Mouse (Mus musculus) thymus, postnatal 25 days (tissue): ENCODE measurements around the gene Nr2c1.

Source experiments
- DNase-seq: peaks from one replicate; pipeline ENCODE4 v3.0.0; 2022

The Nr2c1 gene

GRCm38 (mm10) chr10:94210718-94211618 lies 63.1 kb downstream of the Nr2c1 start:
- no peak for DNase-seq

DNA sequence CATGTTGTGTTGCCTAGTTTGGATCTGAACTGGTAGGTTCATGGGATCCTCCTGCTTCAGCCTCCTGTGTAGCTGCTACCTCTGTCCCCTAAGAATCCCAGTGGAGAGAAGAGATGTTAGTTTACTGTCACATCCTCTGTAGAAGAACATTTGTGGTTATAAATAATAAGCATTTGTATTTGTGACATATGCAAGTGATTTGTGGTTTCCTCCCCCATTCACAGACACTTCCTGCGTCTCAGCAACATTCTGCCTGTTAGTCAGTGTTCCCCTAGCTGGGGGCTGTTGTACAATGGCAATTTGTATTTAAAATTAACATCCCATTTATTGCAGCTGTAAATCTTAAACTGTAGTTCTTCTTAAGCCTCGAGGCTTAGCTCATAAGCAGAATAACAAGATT lies 63.9 kb downstream of the Nr2c1 start:
- no peak for DNase-seq

DNA sequence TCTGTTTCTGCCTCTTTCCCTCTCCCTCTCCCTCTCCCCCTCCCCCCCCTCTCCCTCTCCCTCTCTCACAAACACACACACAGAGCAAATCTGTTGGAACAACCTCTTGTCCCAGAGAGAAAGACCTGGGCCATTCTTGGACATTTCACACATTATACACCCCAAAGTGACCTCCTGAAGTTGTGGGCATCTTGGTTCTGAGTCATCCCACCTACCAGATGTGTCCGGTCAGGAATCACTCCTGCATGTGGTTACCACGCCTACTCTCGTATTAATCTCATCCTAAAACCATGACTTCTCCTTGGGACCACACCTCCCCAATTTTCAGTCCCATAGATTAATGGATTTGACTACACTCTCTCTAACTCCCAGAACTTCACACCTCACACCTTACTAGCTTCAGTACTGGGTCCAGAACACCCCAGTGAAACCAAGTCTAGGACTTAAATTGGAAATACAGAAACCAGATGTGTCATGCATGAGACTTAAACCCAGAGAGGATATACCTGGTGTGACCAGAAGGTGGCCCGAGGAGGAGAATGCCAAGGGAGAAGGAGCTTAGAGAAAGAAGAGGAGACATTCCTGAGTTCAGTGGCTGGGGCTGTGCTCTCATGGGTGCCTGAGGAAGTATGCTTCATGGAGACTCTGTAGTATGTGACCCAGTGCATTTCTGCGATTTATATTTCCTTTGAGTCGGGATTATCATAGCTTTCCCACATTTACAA lies 77.4 kb downstream of the Nr2c1 start:
- DNase-seq = peak; percentile 39

GRCm38 (mm10) chr10:94230172-94230981 lies 82.6 kb downstream of the Nr2c1 start:
- DNase-seq = no peak

- DNase-seq = no peak
Measured at GRCm38 (mm10) chr10:94231025-94231424, 83.2 kb downstream of the Nr2c1 start.

- DNase-seq = peak; percentile 28
Measured at GRCm38 (mm10) chr10:94235200-94235599, 87.4 kb downstream of the Nr2c1 start.

DNA sequence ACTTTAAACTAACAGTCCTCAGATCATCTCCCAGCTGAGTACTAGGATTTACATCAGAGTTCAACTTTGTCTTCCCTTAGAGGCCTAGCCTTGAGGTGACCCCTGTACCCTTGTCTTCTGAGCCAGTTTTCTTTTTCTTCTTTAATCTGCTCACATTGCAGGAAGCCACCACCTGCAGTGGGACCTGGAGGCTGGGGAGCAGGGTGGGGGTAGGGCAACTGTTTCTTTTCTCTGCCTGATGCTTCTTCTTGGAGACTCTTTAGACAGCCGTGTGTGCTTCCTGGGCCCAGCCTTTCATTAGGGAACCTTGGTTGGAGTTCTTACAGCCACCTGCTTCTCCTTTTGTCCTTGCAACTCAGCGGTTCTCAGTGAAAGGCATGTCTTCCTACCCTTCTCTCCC lies 93.5 kb downstream of the Nr2c1 start:
- DNase-seq = peak; percentile 69
